Mouse (Mus musculus) CH12.LX (cell line): ENCODE measurements around the gene Podn. TPM values are rescaled to one million over a fixed set of nuclear protein-coding genes. Genes with fewer than 3 reads are reported as not detected.

Source experiments
- DNase-seq: peaks from one replicate; pipeline ENCODE4 v3.0.0-alpha.2; 2013; ENCODE audit errors: extremely low read depth
- H3K27ac ChIP-seq: 2 replicates; pipeline ENCODE4 v1.5.1; 2012; ENCODE audit warnings: low read depth, mild to moderate bottlenecking, control low read depth, moderate library complexity; ENCODE audit not compliant: insufficient read depth
- H3K27me3 ChIP-seq: replicated peaks from 2 replicates; pipeline ENCODE3; 2012; ENCODE audit warnings: inconsistent platforms
- H3K36me3 ChIP-seq, 2 experiments: replicated peaks in 1 of 2; 2 replicates each; pipeline versions ENCODE3 to v1.6.1; 2012; ENCODE audit warnings: inconsistent platforms in 1 of 2, low read length in 1 of 2, mild to moderate bottlenecking in 1 of 2, mixed read lengths in 1 of 2, moderate library complexity in 1 of 2; ENCODE audit not compliant: control insufficient read depth in 1 of 2, insufficient read depth in 1 of 2
- H3K4me1 ChIP-seq, 2 experiments: 2 replicates each; pipeline ENCODE4 v1.6.1; 2012; ENCODE audit warnings: inconsistent platforms in 1 of 2, moderate library complexity in 1 of 2; ENCODE audit not compliant: insufficient read depth in 2 of 2, control insufficient read depth in 1 of 2
- H3K4me2 ChIP-seq: 2 replicates; pipeline ENCODE4 v1.6.1; 2012; ENCODE audit warnings: low read depth, mild to moderate bottlenecking, control low read depth; ENCODE audit not compliant: poor library complexity, insufficient read depth, severe bottlenecking
- H3K4me3 ChIP-seq, 3 experiments: fragments of 150-350 bp in 1 of 3; sonication (generic) in 1 of 3; replicated peaks in 1 of 3; 2 replicates each; pipeline versions ENCODE3 to v1.5.1; 2011 to 2012; ENCODE audit warnings: low read depth in 2 of 3, low read length in 2 of 3, mild to moderate bottlenecking in 2 of 3, moderate library complexity in 2 of 3, control low read depth in 1 of 3, improper control_type of control experiment in 1 of 3, inconsistent platforms in 1 of 3, mixed read lengths in 1 of 3; ENCODE audit not compliant: poor library complexity in 1 of 3
- H3K79me2 ChIP-seq: replicated peaks from 2 replicates; pipeline ENCODE4 v1.6.1; 2012; ENCODE audit warnings: mild to moderate bottlenecking, moderate library complexity; ENCODE audit not compliant: control insufficient read depth, poor library complexity, insufficient read depth, severe bottlenecking; ENCODE audit errors: extremely low read depth
- H3K9ac ChIP-seq: 2 replicates; pipeline ENCODE4 v1.6.1; 2012; ENCODE audit warnings: low read depth, mild to moderate bottlenecking, control low read depth, moderate library complexity; ENCODE audit not compliant: insufficient read depth
- H3K9me3 ChIP-seq: replicated peaks from 2 replicates; pipeline ENCODE3; 2012; ENCODE audit warnings: low read length, inconsistent platforms, mixed read lengths
- CHD1 ChIP-seq: IDR thresholded peaks from 2 replicates; pipeline ENCODE4 v1.6.1; 2012; ENCODE audit warnings: low read depth, low read length, improper control_type of control experiment, inconsistent platforms
- CTCF ChIP-seq, 2 experiments: IDR thresholded peaks in 1 of 2; conservative IDR thresholded peaks in 1 of 2; 2 replicates each; pipeline ENCODE4 v1.5.1; 2011 to 2012; ENCODE audit warnings: low read depth in 2 of 2, low read length in 2 of 2, improper control_type of control experiment in 1 of 2, inconsistent platforms in 1 of 2, mild to moderate bottlenecking in 1 of 2, moderate library complexity in 1 of 2
- E2F4 ChIP-seq: IDR thresholded peaks from 2 replicates; pipeline ENCODE4 v1.6.1; 2011; ENCODE audit warnings: low read depth, low read length, improper control_type of control experiment; ENCODE audit not compliant: insufficient replicate concordance
- ELF1 ChIP-seq: IDR thresholded peaks from 2 replicates; pipeline ENCODE4 v1.6.1; 2014; ENCODE audit warnings: low read depth, mild to moderate bottlenecking, inconsistent platforms, low read length, improper control_type of control experiment
- GABPA ChIP-seq: IDR thresholded peaks from 2 replicates; pipeline ENCODE4 v1.6.1; 2012; ENCODE audit warnings: low read depth, low read length, improper control_type of control experiment, inconsistent platforms; ENCODE audit not compliant: insufficient replicate concordance
- IRF4 ChIP-seq: IDR thresholded peaks from 2 replicates; pipeline ENCODE4 v1.6.1; 2014; ENCODE audit warnings: low read depth, mild to moderate bottlenecking, inconsistent platforms, low read length, improper control_type of control experiment
- JUND ChIP-seq: conservative IDR thresholded peaks from 2 replicates; pipeline ENCODE4 v1.6.1; 2011; ENCODE audit warnings: low read depth, low read length, improper control_type of control experiment
- KAT2A ChIP-seq: IDR thresholded peaks from 2 replicates; pipeline ENCODE4 v1.6.1; 2012; ENCODE audit warnings: low read length, improper control_type of control experiment, inconsistent platforms; ENCODE audit not compliant: insufficient replicate concordance
- MAFK ChIP-seq: IDR thresholded peaks from 2 replicates; pipeline ENCODE4 v1.6.1; 2011; ENCODE audit warnings: low read length, improper control_type of control experiment; ENCODE audit not compliant: insufficient replicate concordance
- MAX ChIP-seq: IDR thresholded peaks from 2 replicates; pipeline ENCODE4 v1.6.1; 2011; ENCODE audit warnings: low read length, improper control_type of control experiment
- MAZ ChIP-seq: IDR thresholded peaks from 2 replicates; pipeline ENCODE4 v1.6.1; 2012; ENCODE audit warnings: low read depth, mild to moderate bottlenecking, inconsistent platforms, low read length, improper control_type of control experiment, moderate library complexity
- MEF2A ChIP-seq: IDR thresholded peaks from 2 replicates; pipeline ENCODE4 v1.6.1; 2014; ENCODE audit warnings: low read depth, mild to moderate bottlenecking, inconsistent platforms, low read length, improper control_type of control experiment, borderline replicate concordance
- NELFE ChIP-seq: IDR thresholded peaks from 2 replicates; pipeline ENCODE4 v1.6.1; 2011; ENCODE audit warnings: low read depth, low read length, improper control_type of control experiment
- NRF1 ChIP-seq: IDR thresholded peaks from 2 replicates; pipeline ENCODE4 v1.6.1; 2014; ENCODE audit warnings: low read depth, mild to moderate bottlenecking, inconsistent platforms, low read length, improper control_type of control experiment, moderate library complexity
- PAX5 ChIP-seq: IDR thresholded peaks from 2 replicates; pipeline ENCODE4 v1.6.1; 2012; ENCODE audit warnings: low read length, inconsistent platforms, mixed read lengths
- POLR2A ChIP-seq: IDR thresholded peaks from 2 replicates; pipeline ENCODE4 v1.6.1; 2011; ENCODE audit warnings: low read depth, mild to moderate bottlenecking, improper control_type of control experiment, low read length
- RAD21 ChIP-seq: IDR thresholded peaks from 2 replicates; pipeline ENCODE4 v1.6.1; 2011; ENCODE audit warnings: low read depth, mild to moderate bottlenecking, low read length, improper control_type of control experiment, moderate library complexity
- RCOR1 ChIP-seq: conservative IDR thresholded peaks from 2 replicates; pipeline ENCODE4 v1.6.1; 2012; ENCODE audit warnings: low read depth, mild to moderate bottlenecking, inconsistent platforms, low read length, improper control_type of control experiment
- SIN3A ChIP-seq: IDR thresholded peaks from 2 replicates; pipeline ENCODE4 v1.6.1; 2012; ENCODE audit warnings: low read length, improper control_type of control experiment, inconsistent platforms
- USF2 ChIP-seq: conservative IDR thresholded peaks from 2 replicates; pipeline ENCODE4 v1.6.1; 2011; ENCODE audit warnings: low read depth, low read length, improper control_type of control experiment
- ZC3H11A ChIP-seq: IDR thresholded peaks from 2 replicates; pipeline ENCODE4 v1.6.1; 2012; ENCODE audit warnings: low read depth, mild to moderate bottlenecking, inconsistent platforms, low read length, improper control_type of control experiment
- ZKSCAN1 ChIP-seq: IDR thresholded peaks from 2 replicates; pipeline ENCODE4 v1.6.1; 2012; ENCODE audit warnings: low read depth, inconsistent platforms, low read length, improper control_type of control experiment, borderline replicate concordance
- ZMIZ1 ChIP-seq: IDR thresholded peaks from 2 replicates; pipeline ENCODE4 v1.6.1; 2012; ENCODE audit warnings: low read depth, mild to moderate bottlenecking, inconsistent platforms, low read length, improper control_type of control experiment
- ZNF384 ChIP-seq: IDR thresholded peaks from 2 replicates; pipeline ENCODE4 v1.6.1; 2012; ENCODE audit warnings: low read depth, low read length, improper control_type of control experiment, inconsistent platforms
- dilution Hi-C: fragments of 300-500 bp; cut with MboI; formaldehyde crosslinking; loops from 2 replicates; pipeline ENCODE4 v1.14.3; 2020; ENCODE audit warnings: low sequenced_read_pairs; ENCODE audit not compliant: extremely low pct_unique_long_range_greater_than_20kb, extremely low pct_ligation_motif_present
- in situ Hi-C: fragments of 300-500 bp; cut with MboI; formaldehyde crosslinking; loops from 3 replicates; pipeline ENCODE4 v1.14.3; 2019; ENCODE audit warnings: low sequenced_read_pairs, low pct_ligation_motif_present, low pct_unique_long_range_greater_than_20kb, mixed read lengths
- polyA plus RNA-seq: library from polyadenylated mRNA; unstranded; fragments of >175 nt; gene quantifications from 2 replicates; pipeline ENCODE4 v1.2.1, GENCODE M21; 2012; ENCODE audit warnings: low read depth; ENCODE audit not compliant: insufficient read length
- total RNA-seq, 2 experiments: library from RNA; depleted of rRNA; stranded (reverse); fragments of 300-350 nt in 1 of 2; fragments of >200 nt in 1 of 2; gene quantifications; 2 replicates each; pipeline ENCODE4 v1.2.3; 2012 to 2014

Podn gene
- total and polyA plus RNA-seq, 3 experiments, result 0.04 TPM; not detected in 2

- H3K4me1 ChIP-seq, result peaks cover 5 to 11% of the 10 kb centered on the region in 2 experiments; a peak in 2 of 4 replicates
- no peaks in the 10 kb centered on the region for H3K79me2 ChIP-seq
- no peak for DNase-seq
- H3K27ac ChIP-seq, result no peak overlapping the region
- in situ Hi-C loops, result no loop called here
- H3K4me3 ChIP-seq, result no peak overlapping the region
- H3K9ac ChIP-seq, result no peak overlapping the region
- no peak for TF ChIP-seq MAX
- TF ChIP-seq GABPA, result no peak
- TF ChIP-seq IRF4, result no peak
- TF ChIP-seq ZNF384, result no peak
- no peak for TF ChIP-seq E2F4
- TF ChIP-seq ZMIZ1, result no peak
- no peak for TF ChIP-seq MAFK
- no peak for TF ChIP-seq USF2
- TF ChIP-seq PAX5, result no peak
- TF ChIP-seq ZC3H11A, result no peak
- no peak for TF ChIP-seq CHD1
- TF ChIP-seq CTCF (conservative IDR thresholded peaks at IDR 0.05 in 1 of 2, IDR thresholded peaks at IDR 0.05 in 1 of 2; ENCODE audit: low read depth in 2 of 2, low read length in 2 of 2), result no peak
- TF ChIP-seq RAD21, result no peak
- no peak for TF ChIP-seq MAZ
- TF ChIP-seq ELF1, result no peak
- no peak for TF ChIP-seq ZKSCAN1
- no peak for TF ChIP-seq NELFE
- no peak for TF ChIP-seq MEF2A
- no peak for TF ChIP-seq POLR2A
- no peak for TF ChIP-seq KAT2A
- peaks cover 5% of the 10 kb centered on the region for H3K9me3 ChIP-seq
- H3K4me2 ChIP-seq, result no peak overlapping the region
- dilution Hi-C loops, result no loop called here
- no peaks in the 10 kb centered on the region for H3K36me3 ChIP-seq
- H3K27me3 ChIP-seq, result no peaks in the 10 kb centered on the region
These were observed 34.2 kb upstream of the Podn start for GRCm38 (mm10) chr4:108130452-108130851.

GRCm38 (mm10) chr4:108128339-108128738 lies 32.1 kb upstream of the Podn start:
- no peaks in the 10 kb centered on the region for H3K36me3 ChIP-seq
- in situ Hi-C loops (no loop called here), dilution Hi-C loops (no loop called here)
- H3K79me2 ChIP-seq, result no peaks in the 10 kb centered on the region
- no peak overlapping the region for H3K4me2 ChIP-seq
- no peak overlapping the region for H3K9ac ChIP-seq
- H3K4me3 ChIP-seq, result no peak overlapping the region
- TF ChIP-seq MAX (no peak), SIN3A (no peak), USF2 (no peak), CTCF (conservative IDR thresholded peaks at IDR 0.05 in 1 of 2, IDR thresholded peaks at IDR 0.05 in 1 of 2; ENCODE audit: low read depth in 2 of 2, low read length in 2 of 2) (no peak), RCOR1 (no peak), NRF1 (no peak), JUND (no peak), ZC3H11A (no peak)
- TF ChIP-seq, all 38 proteins: peak for 0
- H3K27me3 ChIP-seq, result no peaks in the 10 kb centered on the region
- peaks cover 5% of the 10 kb centered on the region for H3K9me3 ChIP-seq
- no peak overlapping the region for H3K27ac ChIP-seq
- no peaks in the 10 kb centered on the region for H3K4me1 ChIP-seq
- DNase-seq, result no peak
